Mouse (Mus musculus) kidney, adult 2 months (tissue): ENCODE measurements around the gene Rasl10a. TPM values are rescaled to one million over a fixed set of nuclear protein-coding genes. Genes with fewer than 3 reads are reported as not detected.
"Not testable (repeated sequence)": the region's sequence is repeated elsewhere in the genome, so short reads cannot be mapped to it uniquely, and the experiment has no call there.

Source experiments
- DNase-seq: peaks from one replicate; pipeline ENCODE4 v3.0.0; 2021
- H3K27ac ChIP-seq: fragments of 200-500 bp; 2 replicates; pipeline ENCODE4 v1.5.1; 2012; ENCODE audit warnings: low read depth, low read length, control low read depth, inconsistent platforms; ENCODE audit not compliant: insufficient read depth
- H3K27me3 ChIP-seq: fragments of 200-500 bp; replicated peaks from 2 replicates; pipeline ENCODE4 v1.6.1; 2012; ENCODE audit warnings: mild to moderate bottlenecking, moderate library complexity, low read length, inconsistent platforms; ENCODE audit not compliant: control insufficient read depth, insufficient read depth
- H3K36me3 ChIP-seq: fragments of 200-500 bp; 2 replicates; pipeline ENCODE4 v1.6.1; 2012; ENCODE audit warnings: mild to moderate bottlenecking, moderate library complexity, low read length, inconsistent platforms; ENCODE audit not compliant: control insufficient read depth, insufficient read depth
- H3K4me1 ChIP-seq: fragments of 200-500 bp; 2 replicates; pipeline ENCODE4 v1.6.1; 2011; ENCODE audit warnings: low read length; ENCODE audit not compliant: control insufficient read depth, insufficient read depth
- H3K4me3 ChIP-seq: fragments of 200-500 bp; 2 replicates; pipeline ENCODE4 v1.5.1; 2011; ENCODE audit warnings: mild to moderate bottlenecking, low read depth, low read length, control low read depth; ENCODE audit not compliant: insufficient read depth
- CTCF ChIP-seq: fragments of 200-500 bp; conservative IDR thresholded peaks from 2 replicates; pipeline ENCODE4 v1.5.1; 2011; ENCODE audit warnings: low read depth, mild to moderate bottlenecking, control low read depth, low read length, moderate library complexity, mixed read lengths; ENCODE audit not compliant: insufficient read depth, insufficient read length
- POLR2A ChIP-seq: fragments of 200-500 bp; IDR thresholded peaks from one replicate; pipeline ENCODE4 v1.6.1; 2011; ENCODE audit warnings: low read depth, low read length, control low read depth
- WGBS: fragments of 180-500 bp; shearing (Covaris S2); methylation state at CpG from one replicate; pipeline ENCODE4 v1.1.7; 2018; 5-methylcytosine and 5-hydroxymethylcytosine counted together
- polyA plus RNA-seq: library from polyadenylated mRNA; depleted of rRNA; stranded (reverse); fragments of >200 nt; gene quantifications from 2 replicates; pipeline ENCODE4 v1.2.3, GENCODE M21; 2012

Gene Rasl10a
- polyA plus RNA-seq, 1 experiment, result 1.1 TPM

GRCm38 (mm10) chr11:5064282-5065055 is 6.5 kb downstream of the Rasl10a start:
- TF ChIP-seq CTCF (no peak), POLR2A (no peak)
- Histone ChIP-seq H3K27me3 (no peaks in the 10 kb centered on the region), H3K27ac (no peak overlapping the region), H3K36me3 (peaks cover 2% of the 10 kb centered on the region; the same call in 1 of the 2 replicates), H3K4me1 (peaks cover 19% of the 10 kb centered on the region), H3K4me3 (peak overlapping the region; percentile 75)
- WGBS, result 19% methylated on average over 38 of the region's 38 CpGs
- DNase-seq, result no peak

- DNase-seq, result peak; percentile 95
- Histone ChIP-seq H3K27me3 (no peaks in the 10 kb centered on the region), H3K4me3 (peak within 1 kb of the TSS; percentile 75), H3K27ac (peak within 1 kb of the TSS; percentile 44; the same call in 1 of the 2 replicates), H3K36me3 (peaks cover 3% of the 10 kb centered on the region), H3K4me1 (peaks cover 19% of the 10 kb centered on the region)
- WGBS, result under 1% methylated on average over 47 of the region's 50 CpGs
- TF ChIP-seq POLR2A (no peak), CTCF (peak; percentile 75)
Observed at GRCm38 (mm10) chr11:5065056-5065821, 7.3 kb downstream of the Rasl10a start, which contains the start of gene Gas2l1. Gene Gas2l1 (minus strand): TSS chr11:5065327.

- Histone ChIP-seq H3K4me3 (no peak overlapping the region), H3K4me1 (peaks cover 18% of the 10 kb centered on the region), H3K36me3 (peaks cover 8% of the 10 kb centered on the region), H3K27me3 (no peaks in the 10 kb centered on the region), H3K27ac (no peak overlapping the region)
- no peak for DNase-seq
- TF ChIP-seq CTCF, result no peak
- no peak for TF ChIP-seq POLR2A
Observed at GRCm38 (mm10) chr11:5067063-5067462, 9.1 kb downstream of the Rasl10a start.

GRCm38 (mm10) chr11:5068126-5068971 is 10.4 kb downstream of the Rasl10a start:
- TF ChIP-seq CTCF (no peak), POLR2A (no peak)
- Histone ChIP-seq H3K4me3 (no peak overlapping the region), H3K27ac (no peak overlapping the region), H3K36me3 (peaks cover 15% of the 10 kb centered on the region), H3K4me1 (peaks cover 15% of the 10 kb centered on the region), H3K27me3 (no peaks in the 10 kb centered on the region)
- DNase-seq, result no peak
- 48% methylated on average over 9 of the region's 9 CpGs for WGBS

- Histone ChIP-seq H3K27me3 (no peaks in the 10 kb centered on the region), H3K4me1 (no peaks in the 10 kb centered on the region), H3K4me3 (no peak overlapping the region), H3K36me3 (peaks cover 21% of the 10 kb centered on the region), H3K27ac (no peak overlapping the region)
- peak; percentile 40 for DNase-seq
- no peak for TF ChIP-seq POLR2A
- TF ChIP-seq CTCF, result peak; percentile 35; the same call in 1 of the 2 replicates
- WGBS, result 54% methylated on average over 4 of the region's 4 CpGs
Observed at GRCm38 (mm10) chr11:5074882-5075281, 17.0 kb downstream of the Rasl10a start.

GRCm38 (mm10) chr11:5075760-5076159 is 17.8 kb downstream of the Rasl10a start:
- Histone ChIP-seq H3K27me3 (no peaks in the 10 kb centered on the region), H3K4me3 (no peak overlapping the region), H3K4me1 (no peaks in the 10 kb centered on the region), H3K27ac (no peak overlapping the region), H3K36me3 (peaks cover 24% of the 10 kb centered on the region)
- no peak for DNase-seq
- TF ChIP-seq POLR2A (no peak), CTCF (no peak)

- H3K4me3 ChIP-seq, H3K27ac ChIP-seq, H3K4me1 ChIP-seq, DNase-seq, H3K27me3 ChIP-seq: not testable (repeated sequence)
- H3K36me3 ChIP-seq, result peaks cover 19% of the 10 kb centered on the region
- WGBS, result 64% methylated on average over 4 of the region's 5 CpGs
Observed at GRCm38 (mm10) chr11:5076843-5077242, 18.9 kb downstream of the Rasl10a start.
